Mouse (Mus musculus): Measurements from ENCODE around the gene Smarcc2.

- TF ChIP-seq CTCF (IDR thresholded peaks at IDR 0.05; ENCODE audit: control insufficient read depth, insufficient read depth, low read length) (no peak), POLR2A (IDR thresholded peaks at IDR 0.05; ENCODE audit: borderline replicate concordance, control insufficient read depth, low read depth, low read length) (no peak)
These were observed 79.4 kb downstream of the Smarcc2 start for GRCm38 (mm10) chr10:128538340-128538870.

Data from bone marrow, adult 2 months (tissue).